Mouse (Mus musculus): Measurements from ENCODE around the gene Ptpn14.

Gene Ptpn14

DNA sequence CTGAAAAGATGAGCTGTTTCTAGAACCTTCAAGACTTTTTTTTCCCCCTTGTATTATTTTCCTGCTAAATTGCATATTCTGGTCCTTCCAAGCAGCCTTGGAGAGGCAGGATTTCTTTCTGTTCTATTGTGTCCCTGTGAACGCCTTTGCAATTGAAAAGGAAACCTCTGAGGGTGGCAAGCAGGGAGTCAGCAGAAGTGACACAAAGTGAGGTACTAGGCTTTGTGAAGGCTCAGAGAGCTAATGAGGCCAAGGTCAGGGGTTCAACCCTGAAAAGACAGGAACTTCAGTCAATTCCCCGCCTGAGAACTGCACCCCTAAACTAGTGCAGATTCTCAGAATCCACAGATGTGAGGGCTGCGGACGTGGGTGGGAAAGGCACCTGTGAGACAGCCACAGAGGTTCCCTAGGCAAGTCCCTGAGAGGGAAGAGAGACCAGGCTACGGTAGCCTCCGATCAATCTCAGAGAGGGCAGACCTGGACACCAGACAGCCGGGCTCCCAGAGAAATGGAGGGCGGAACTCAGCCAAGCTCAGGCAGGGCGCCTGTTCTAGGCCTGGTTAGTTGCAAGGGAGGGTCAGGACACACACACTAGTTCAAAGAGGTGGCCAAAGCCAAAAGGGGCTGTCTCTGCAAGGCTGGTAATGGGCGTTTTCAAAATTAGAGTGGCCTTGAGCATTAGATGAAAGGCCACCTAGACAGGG, 188.5 kb downstream of the Ptpn14 start:
- no peak for DNase-seq

- no peak for DNase-seq
Observed at GRCm38 (mm10) chr1:189917126-189917500, 189.0 kb downstream of the Ptpn14 start.

DNA sequence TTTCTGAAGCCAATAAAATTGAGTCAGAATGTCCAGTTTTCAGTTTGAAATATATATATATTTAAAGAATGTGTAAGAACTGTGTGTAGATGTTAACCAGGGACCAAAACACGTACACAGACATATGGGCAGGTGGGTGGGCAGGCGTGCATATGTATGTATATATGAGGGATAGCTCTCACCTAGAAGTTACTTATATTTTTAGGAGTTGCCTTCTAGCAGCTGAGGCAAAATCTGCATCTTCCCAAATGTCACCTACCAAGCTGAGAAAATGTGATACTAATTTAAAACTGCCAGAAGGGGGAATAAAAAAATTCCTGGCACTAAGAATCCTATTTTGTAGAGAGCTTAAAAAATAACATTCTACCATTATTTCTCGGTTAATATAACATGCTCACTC, 191.7 kb downstream of the Ptpn14 start:
- no peak for DNase-seq

GRCm38 (mm10) chr1:189920701-189921567, 192.9 kb downstream of the Ptpn14 start:
- DNase-seq, result peak; percentile 34

- DNase-seq, result no peak
Observed at GRCm38 (mm10) chr1:189921568-189921817, 193.4 kb downstream of the Ptpn14 start.

DNA sequence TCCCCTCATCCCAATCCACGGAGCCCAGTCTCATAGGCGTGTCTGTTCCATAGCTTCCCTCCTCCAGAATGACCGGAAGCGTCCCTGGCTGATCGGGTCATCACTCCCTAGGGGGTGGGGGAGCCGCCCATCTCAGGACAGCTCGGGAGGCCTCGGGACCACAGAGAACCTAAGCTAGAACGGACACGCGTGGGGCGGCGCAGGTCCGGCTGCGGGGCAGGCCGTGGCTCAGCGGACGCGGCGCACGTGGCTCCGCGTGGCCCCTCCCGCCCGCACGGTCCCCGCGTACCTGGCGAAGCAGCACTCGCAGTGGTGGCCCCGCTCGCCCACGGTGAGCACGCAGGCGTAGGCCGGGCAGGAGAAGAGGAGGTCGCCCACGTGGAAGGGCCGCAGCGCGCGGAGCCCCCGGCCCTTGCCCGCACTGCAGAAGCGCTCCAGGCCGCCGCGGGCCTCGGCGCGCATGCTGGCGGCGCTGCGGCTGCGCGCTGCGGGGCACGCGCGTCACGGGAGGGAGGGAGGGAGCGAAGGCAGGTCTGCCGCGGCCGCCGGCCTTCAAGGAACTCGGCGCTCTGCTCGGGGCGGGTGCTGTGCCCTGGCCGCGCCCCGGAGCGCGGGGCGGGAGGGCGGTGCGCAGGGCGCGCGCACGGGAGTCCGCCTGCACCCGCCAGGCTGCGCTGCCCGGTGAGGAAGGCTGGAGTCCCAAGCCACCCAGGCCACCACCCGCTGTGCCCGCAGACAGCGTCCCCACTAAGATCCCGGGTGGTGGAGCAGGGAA, 193.9 kb downstream of the Ptpn14 start, which contains the start of gene Smyd2:
Gene Smyd2, minus strand, starts transcription at position 546 of the 775 bp plus-strand sequence.
- DNase-seq, result peak; percentile 74

GRCm38 (mm10) chr1:189922721-189923120, 194.7 kb downstream of the Ptpn14 start:
- no peak for DNase-seq

- DNase-seq, result no peak
Observed at GRCm38 (mm10) chr1:189923157-189923556, 195.1 kb downstream of the Ptpn14 start.

GRCm38 (mm10) chr1:189923871-189924568, 196.0 kb downstream of the Ptpn14 start:
- no peak for DNase-seq

- DNase-seq, result no peak
Observed at GRCm38 (mm10) chr1:189926279-189926678, 198.2 kb downstream of the Ptpn14 start.

All from lung, postnatal 10 days (tissue).